Mouse (Mus musculus) forebrain, embryonic 12.5 days (tissue): ENCODE data around the gene Mt3. TPM values are rescaled to one million over a fixed set of nuclear protein-coding genes. Genes with fewer than 3 reads are reported as not detected.

Experiments used
- ATAC-seq: fragments of 200-750 bp; cut with Nextera tagmentation; 2 replicates; pipeline ENCODE4 v1.8.0; 2017; ENCODE audit warnings: moderate TSS enrichment; ENCODE audit not compliant: low FRiP score
- H3K27ac ChIP-seq: fragments of 300-500 bp; sonication (generic); 2 replicates; pipeline ENCODE4 v1.5.1; 2016; ENCODE audit warnings: mild to moderate bottlenecking
- H3K27me3 ChIP-seq: fragments of 300-500 bp; sonication (generic); 2 replicates; pipeline ENCODE4 v1.6.1; 2016; ENCODE audit warnings: mild to moderate bottlenecking
- H3K36me3 ChIP-seq: fragments of 300-500 bp; sonication (generic); replicated peaks from 2 replicates; pipeline ENCODE4 v1.6.1; 2016; ENCODE audit warnings: mild to moderate bottlenecking
- H3K4me1 ChIP-seq: fragments of 300-500 bp; sonication (generic); 2 replicates; pipeline ENCODE4 v1.6.1; 2016
- H3K4me2 ChIP-seq: fragments of 300-500 bp; sonication (generic); 2 replicates; pipeline ENCODE4 v1.6.1; 2016; ENCODE audit warnings: mild to moderate bottlenecking, moderate library complexity
- H3K4me3 ChIP-seq: fragments of 300-500 bp; sonication (generic); replicated peaks from 2 replicates; pipeline ENCODE4 v1.5.1; 2016; ENCODE audit warnings: mild to moderate bottlenecking
- H3K9ac ChIP-seq: fragments of 300-500 bp; sonication (generic); 2 replicates; pipeline ENCODE4 v1.6.1; 2016; ENCODE audit warnings: mild to moderate bottlenecking
- H3K9me3 ChIP-seq: fragments of 300-500 bp; sonication (generic); 2 replicates; pipeline ENCODE4 v1.6.1; 2016
- WGBS: fragments of 180-500 bp; shearing (Covaris S2); methylation state at CpG from one replicate; pipeline ENCODE4 v1.1.7; 2016; 5-methylcytosine and 5-hydroxymethylcytosine counted together
- polyA plus RNA-seq: library from polyadenylated mRNA; unstranded; fragments of >200 nt; fragmentation: Nextera tagmentation; extraction: Ambion mirVana; gene quantifications from 2 replicates; pipeline ENCODE4 v1.2.1, GENCODE M21; 2016

Gene Mt3
- polyA plus RNA-seq, 1 experiment from 2014 or later, result 82.2 TPM

DNA sequence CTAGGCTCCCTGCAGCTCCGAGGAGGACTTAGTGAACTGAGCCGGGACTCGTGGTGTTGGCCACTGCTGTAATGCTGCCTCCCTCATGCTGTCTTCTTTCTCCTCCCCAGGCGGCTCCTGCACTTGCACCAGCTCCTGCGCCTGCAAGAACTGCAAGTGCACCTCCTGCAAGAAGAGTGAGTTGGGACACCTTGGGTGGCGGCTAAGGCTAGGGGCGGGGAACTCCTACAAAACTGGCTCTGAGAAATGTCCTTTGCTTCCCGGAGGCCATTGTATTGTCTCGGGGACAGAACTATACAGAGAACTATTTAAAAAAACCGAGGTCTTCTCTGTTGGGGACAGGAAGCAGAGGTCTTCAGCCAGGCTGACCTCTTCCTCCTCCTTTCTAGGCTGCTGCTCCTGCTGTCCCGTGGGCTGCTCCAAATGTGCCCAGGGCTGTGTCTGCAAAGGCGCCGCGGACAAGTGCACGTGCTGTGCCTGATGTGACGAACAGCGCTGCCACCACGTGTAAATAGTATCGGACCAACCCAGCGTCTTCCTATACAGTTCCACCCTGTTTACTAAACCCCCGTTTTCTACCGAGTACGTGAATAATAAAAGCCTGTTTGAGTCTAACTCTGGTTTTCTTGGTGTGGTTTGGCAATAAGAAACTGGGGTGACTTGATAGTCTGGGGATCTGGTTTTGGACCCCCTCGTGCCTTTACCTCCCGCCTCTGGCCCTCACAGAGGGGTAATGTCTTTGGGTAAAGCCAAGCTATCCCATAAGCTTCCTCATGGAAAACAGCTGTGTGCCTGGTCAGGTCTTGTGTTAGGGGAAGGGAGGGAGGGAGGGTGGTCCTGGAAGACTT is 27.5 kb downstream of the Mt3 start:
- no peak for ATAC-seq
- peaks cover 27% of the 10 kb centered on the region for H3K4me1 ChIP-seq
- H3K27me3 ChIP-seq, result peaks cover 96% of the 10 kb centered on the region
- peak overlapping the region; percentile 44 for H3K4me3 ChIP-seq
- H3K27ac ChIP-seq, result no peak overlapping the region
- H3K9me3 ChIP-seq, result no peaks in the 10 kb centered on the region
- H3K9ac ChIP-seq, result peak overlapping the region; percentile 52
- whole genome bisulfite sequencing, result 4% methylated on average over 25 of the region's 25 CpGs
- peak overlapping the region; percentile 75 for H3K4me2 ChIP-seq
- no peaks in the 10 kb centered on the region for H3K36me3 ChIP-seq

DNA sequence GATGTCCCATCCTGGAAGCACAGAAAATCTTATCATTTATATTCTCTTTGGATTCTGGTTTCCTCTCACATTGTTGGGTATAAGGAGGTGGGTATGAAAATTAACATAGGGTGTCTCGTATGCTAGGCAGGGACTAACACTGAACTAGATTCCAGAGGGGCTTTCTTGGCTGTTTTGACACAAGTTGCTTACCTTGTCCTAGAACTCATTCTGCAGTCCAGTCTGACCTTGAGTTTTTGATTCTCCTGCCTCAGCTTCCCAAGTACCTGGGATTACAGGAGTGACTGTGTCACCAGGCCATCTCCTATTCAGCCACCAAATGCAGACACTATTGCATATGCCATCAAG is 28.1 kb downstream of the Mt3 start:
- H3K4me1 ChIP-seq, result peaks cover 27% of the 10 kb centered on the region
- H3K27me3 ChIP-seq, result peaks cover 95% of the 10 kb centered on the region
- WGBS, result 70% methylated on average over 1 of the region's 1 CpGs
- no peaks in the 10 kb centered on the region for H3K36me3 ChIP-seq
- ATAC-seq, result no peak
- H3K4me3 ChIP-seq, result peak overlapping the region; percentile 44; the same call in 1 of the 2 replicates
- H3K9ac ChIP-seq, result no peak overlapping the region
- peak overlapping the region; percentile 75; the same call in 1 of the 2 replicates for H3K4me2 ChIP-seq
- H3K27ac ChIP-seq, result no peak overlapping the region
- H3K9me3 ChIP-seq, result no peaks in the 10 kb centered on the region

DNA sequence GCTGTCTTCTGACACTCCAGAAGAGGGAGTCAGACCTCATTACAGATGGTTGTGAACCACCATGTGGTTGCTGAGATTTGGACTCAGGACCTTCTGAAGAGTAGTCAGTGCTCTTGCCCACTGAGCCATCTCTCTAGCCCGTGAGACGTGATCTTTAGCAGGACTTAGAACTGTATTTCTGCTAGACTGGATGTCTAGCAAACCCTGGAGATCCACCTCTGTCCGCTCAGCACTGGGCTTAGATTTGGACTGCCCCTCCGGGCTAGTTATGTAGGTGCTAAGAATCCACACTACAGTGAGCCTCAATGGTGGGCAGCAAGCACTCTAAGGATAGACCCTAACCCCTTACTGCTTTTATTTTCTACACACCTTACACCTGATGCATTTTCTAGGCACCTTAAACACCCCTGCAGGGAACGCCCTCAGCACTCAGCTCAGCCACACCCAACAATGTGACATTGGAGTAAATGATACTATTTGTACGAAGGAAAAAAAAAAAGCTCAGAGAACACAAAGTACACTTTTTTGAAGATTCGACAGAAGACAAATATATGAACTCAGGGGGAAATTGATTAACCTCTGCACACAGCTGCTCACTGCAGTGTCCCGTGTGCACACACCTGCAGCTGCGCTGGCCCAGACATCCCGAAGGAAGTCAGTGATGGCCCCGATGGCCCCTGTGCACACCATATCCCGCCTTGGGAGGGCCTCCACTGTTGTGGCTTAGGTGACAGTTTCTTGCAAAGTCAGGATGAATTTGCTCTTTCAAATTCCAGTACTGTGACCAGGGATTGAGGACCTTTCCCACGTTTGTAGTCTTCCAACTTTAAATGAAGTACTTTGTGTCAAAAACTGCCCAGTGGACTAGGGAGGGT is 29.9 kb downstream of the Mt3 start:
- H3K27me3 ChIP-seq, result peaks cover 95% of the 10 kb centered on the region
- 63% methylated on average over 13 of the region's 13 CpGs for WGBS
- no peaks in the 10 kb centered on the region for H3K9me3 ChIP-seq
- H3K9ac ChIP-seq, result no peak overlapping the region
- no peaks in the 10 kb centered on the region for H3K36me3 ChIP-seq
- no peak overlapping the region for H3K27ac ChIP-seq
- H3K4me3 ChIP-seq, result no peak overlapping the region; the same call in 1 of the 2 replicates
- H3K4me2 ChIP-seq, result peak overlapping the region; percentile 43
- no peak for ATAC-seq
- H3K4me1 ChIP-seq, result peaks cover 38% of the 10 kb centered on the region

DNA sequence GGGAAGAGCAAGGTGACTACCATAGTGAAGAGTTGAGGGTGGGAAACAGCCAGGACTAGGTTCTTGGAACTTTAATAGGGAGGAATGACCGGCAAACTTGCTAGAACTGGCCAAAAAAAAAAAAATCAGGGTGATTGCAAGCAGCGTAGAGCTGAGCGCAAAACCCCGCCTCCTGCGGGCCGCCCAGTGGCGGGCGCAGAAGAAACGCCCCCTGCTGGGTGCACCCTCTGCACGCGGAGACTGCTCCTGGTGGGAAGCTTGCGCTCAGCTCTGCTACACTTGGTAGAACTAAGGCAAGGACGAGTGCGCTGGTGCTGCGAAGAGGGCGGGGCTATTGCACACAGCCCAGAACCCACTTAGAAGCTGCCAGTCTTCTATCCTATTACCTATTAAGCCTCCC is 30.7 kb downstream of the Mt3 start:
- no peaks in the 10 kb centered on the region for H3K36me3 ChIP-seq
- no peak overlapping the region for H3K9ac ChIP-seq
- no peaks in the 10 kb centered on the region for H3K9me3 ChIP-seq
- no peak overlapping the region for H3K27ac ChIP-seq
- H3K4me3 ChIP-seq, result peak overlapping the region; percentile 24
- H3K4me1 ChIP-seq, result peaks cover 43% of the 10 kb centered on the region
- H3K4me2 ChIP-seq, result peak overlapping the region; percentile 43
- 1% methylated on average over 16 of the region's 16 CpGs for WGBS
- H3K27me3 ChIP-seq, result peaks cover 96% of the 10 kb centered on the region
- peak; percentile 72 for ATAC-seq

DNA sequence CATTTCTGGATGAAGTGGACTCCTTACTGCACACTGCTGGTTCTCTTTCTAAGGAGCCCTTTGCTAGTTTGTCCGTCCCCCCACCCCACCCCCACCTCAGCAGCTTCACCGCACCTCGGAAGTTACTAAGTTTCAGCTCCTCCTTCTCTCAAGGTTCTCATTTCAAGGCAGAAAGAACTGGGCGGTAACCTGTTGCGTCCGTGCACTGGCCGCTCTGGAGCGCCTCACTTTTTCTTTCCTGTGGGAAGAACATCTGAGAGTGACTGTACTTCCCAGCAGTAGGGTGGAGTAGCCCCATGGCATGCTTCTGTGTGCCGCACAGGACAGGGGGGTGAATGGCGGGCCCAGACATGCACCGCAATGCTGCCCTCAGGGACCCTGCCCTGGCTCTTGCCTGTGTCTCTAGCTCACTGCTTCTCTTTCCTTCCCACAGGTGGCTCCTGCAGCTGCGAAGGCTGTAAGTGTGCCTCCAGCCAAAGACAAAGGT is 32.0 kb downstream of the Mt3 start:
- no peak overlapping the region for H3K27ac ChIP-seq
- no peaks in the 10 kb centered on the region for H3K36me3 ChIP-seq
- no peak for ATAC-seq
- H3K9ac ChIP-seq, result no peak overlapping the region
- peaks cover 87% of the 10 kb centered on the region for H3K27me3 ChIP-seq
- peaks cover 34% of the 10 kb centered on the region for H3K4me1 ChIP-seq
- H3K4me2 ChIP-seq, result no peak overlapping the region
- no peaks in the 10 kb centered on the region for H3K9me3 ChIP-seq
- WGBS, result 17% methylated on average over 12 of the region's 12 CpGs
- H3K4me3 ChIP-seq, result no peak overlapping the region

DNA sequence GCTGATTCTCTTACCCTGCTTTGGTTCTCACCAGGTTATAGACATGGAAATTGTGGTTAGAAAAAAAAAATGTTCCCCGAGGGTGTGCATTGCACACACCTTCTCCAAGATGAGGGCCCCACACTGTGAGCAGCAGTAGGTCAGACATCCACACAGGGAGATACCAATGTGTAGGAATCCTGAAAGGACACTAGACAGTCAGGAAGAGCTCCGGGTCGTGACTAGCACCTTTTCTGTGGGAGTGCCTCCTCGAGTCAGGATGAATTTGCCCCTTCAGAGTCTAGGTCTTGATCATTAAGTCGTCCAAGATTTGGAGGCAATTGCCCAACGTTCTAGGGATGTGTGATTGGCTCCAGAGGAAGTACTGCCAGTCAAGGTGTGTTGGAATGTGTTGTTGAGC is 33.4 kb downstream of the Mt3 start:
- H3K4me2 ChIP-seq, result no peak overlapping the region
- no peaks in the 10 kb centered on the region for H3K9me3 ChIP-seq
- H3K27me3 ChIP-seq, result peaks cover 74% of the 10 kb centered on the region
- WGBS, result 75% methylated on average over 6 of the region's 6 CpGs
- H3K9ac ChIP-seq, result no peak overlapping the region
- H3K4me3 ChIP-seq, result no peak overlapping the region
- H3K36me3 ChIP-seq, result no peaks in the 10 kb centered on the region
- no peak for ATAC-seq
- H3K4me1 ChIP-seq, result peaks cover 26% of the 10 kb centered on the region
- no peak overlapping the region for H3K27ac ChIP-seq

DNA sequence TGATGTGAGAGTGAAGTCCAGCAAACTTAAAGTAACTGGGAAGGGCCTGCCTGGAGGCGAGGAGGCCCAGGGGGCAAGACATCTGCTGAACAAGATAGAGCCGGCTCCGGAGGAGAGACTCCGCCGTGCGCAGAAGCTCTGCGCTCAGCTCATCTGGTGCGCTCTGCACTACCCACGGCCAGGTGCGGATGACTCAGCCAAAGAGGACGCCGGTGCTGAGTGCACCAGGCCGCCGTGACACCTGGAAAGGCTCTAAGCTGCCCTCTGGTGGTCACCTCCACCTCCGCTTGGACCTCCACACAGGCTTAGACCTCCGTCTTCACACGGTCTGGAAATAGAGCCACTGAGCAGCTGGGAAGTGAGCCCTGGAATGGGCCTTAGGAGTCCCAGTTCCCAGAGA is 34.1 kb downstream of the Mt3 start:
- Histone ChIP-seq H3K27me3 (peaks cover 69% of the 10 kb centered on the region), H3K27ac (no peak overlapping the region), H3K36me3 (no peaks in the 10 kb centered on the region), H3K9ac (no peak overlapping the region), H3K4me1 (peaks cover 33% of the 10 kb centered on the region), H3K4me2 (peak overlapping the region; percentile 24; the same call in 1 of the 2 replicates), H3K9me3 (no peaks in the 10 kb centered on the region), H3K4me3 (peak overlapping the region; percentile 11; the same call in 1 of the 2 replicates)
- WGBS, result 4% methylated on average over 17 of the region's 17 CpGs
- ATAC-seq, result peak; percentile 33; the same call in 1 of the 2 replicates

DNA sequence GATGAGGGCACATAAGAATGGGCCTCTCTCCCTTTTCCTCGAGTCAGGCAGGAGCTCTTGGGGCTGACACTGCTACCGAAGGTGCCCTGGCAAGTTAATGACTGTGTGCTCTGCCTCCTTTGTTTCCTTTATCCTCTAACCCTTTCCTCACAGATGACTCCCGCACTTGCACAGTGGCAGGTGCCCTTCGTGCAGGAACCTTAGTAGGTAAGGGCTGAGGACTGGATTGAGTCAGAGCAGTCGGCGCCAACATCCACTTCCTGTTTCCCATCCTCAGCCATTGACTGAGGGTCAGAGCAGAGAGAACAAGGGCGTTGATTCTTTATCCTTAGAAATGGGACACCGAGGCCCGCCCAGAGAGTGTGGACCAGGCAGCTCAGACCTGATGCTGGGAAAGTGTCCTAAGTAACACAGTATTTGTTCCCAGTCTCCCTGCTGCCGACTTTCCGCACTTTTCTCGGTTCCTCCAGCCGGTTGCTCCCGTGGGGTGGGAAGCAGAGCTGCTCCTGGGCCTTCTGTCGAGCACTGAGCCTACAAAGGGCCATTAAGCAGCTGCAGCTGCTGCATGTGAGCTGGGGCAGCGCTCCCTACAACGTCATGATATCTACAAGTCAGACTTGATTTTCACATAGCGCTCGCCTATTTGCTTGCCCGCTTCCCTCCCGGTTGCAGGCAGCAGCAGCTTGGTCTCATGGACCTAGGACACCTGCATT is 35.0 kb downstream of the Mt3 start:
- Histone ChIP-seq H3K9me3 (no peaks in the 10 kb centered on the region), H3K36me3 (no peaks in the 10 kb centered on the region), H3K27me3 (peaks cover 60% of the 10 kb centered on the region), H3K4me3 (no peak overlapping the region), H3K27ac (no peak overlapping the region), H3K9ac (no peak overlapping the region), H3K4me1 (peaks cover 33% of the 10 kb centered on the region), H3K4me2 (no peak overlapping the region)
- ATAC-seq, result no peak
- WGBS, result 32% methylated on average over 21 of the region's 21 CpGs

DNA sequence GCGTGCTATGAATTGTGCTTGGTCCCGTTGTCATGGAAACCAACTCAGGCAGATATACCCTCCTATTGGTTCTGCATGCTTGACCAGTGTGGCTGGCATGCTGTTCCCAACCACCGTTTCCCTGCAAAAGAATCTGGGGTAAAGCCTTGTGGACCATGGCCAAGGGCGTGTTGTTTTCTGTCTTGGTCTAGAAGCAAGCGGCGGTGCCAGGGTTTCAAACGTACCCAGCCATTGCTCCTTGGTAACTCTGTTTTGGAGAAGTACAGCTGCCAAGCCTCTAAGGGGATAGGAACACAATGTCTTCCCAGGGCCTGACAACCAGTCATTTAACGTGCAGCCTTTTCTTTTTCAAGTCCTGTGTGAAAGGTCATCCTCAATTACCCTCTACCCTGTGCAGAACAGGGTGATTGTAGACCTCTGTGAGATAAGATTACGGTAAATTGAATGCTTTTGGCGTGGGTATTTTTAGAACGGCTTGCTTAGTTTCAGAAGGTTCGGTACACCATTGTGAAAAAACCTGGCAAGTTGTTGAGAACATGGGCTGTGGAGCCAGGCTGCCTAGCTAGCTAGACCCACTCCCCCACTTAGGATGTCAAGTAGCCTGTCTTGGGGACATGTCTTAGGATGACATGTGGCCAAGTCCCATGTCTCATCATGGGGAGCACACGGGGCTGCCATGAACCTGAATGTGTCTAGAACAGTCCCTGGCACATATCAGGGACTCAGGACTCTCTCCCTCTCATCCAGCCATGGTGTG is 37.0 kb downstream of the Mt3 start:
- Histone ChIP-seq H3K27me3 (peaks cover 40% of the 10 kb centered on the region), H3K27ac (no peak overlapping the region), H3K4me1 (peaks cover 24% of the 10 kb centered on the region), H3K9me3 (no peaks in the 10 kb centered on the region), H3K36me3 (no peaks in the 10 kb centered on the region), H3K4me2 (no peak overlapping the region), H3K9ac (no peak overlapping the region), H3K4me3 (no peak overlapping the region)
- WGBS, result 78% methylated on average over 13 of the region's 13 CpGs
- ATAC-seq, result no peak

DNA sequence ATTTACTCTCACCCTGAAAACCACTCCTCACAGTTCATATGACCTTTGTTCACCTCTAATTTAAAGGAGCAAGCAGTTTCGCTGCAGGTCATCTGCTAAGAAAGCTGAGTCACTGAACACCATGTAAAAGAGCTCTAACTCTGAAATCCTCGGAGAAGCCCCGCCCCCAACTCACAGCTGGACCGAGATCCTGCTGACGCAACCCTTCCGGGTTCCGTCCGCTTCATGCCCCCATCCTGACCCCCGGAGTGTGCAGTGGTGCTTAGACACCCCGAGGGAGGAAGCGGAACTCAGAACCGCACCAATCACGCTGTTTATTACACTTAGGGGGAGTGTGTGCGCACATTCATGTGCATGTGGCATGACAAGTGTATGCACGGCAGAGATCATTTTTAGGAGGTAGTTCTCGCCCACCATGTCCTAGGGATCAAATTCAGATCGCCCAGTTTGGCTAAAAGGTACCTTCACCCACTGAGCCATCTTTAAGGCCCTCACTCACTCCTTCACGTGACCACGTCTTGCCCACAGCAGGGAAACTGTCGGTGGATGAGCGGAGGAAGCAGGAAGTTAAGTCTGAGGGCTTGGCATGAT is 38.8 kb downstream of the Mt3 start:
- H3K9me3 ChIP-seq, result no peaks in the 10 kb centered on the region
- H3K4me1 ChIP-seq, result peaks cover 24% of the 10 kb centered on the region
- WGBS, result 32% methylated on average over 21 of the region's 21 CpGs
- H3K9ac ChIP-seq, result no peak overlapping the region
- peaks cover 23% of the 10 kb centered on the region for H3K27me3 ChIP-seq
- no peak for ATAC-seq
- no peaks in the 10 kb centered on the region for H3K36me3 ChIP-seq
- no peak overlapping the region for H3K27ac ChIP-seq
- peak overlapping the region; percentile 48 for H3K4me2 ChIP-seq
- peak overlapping the region; percentile 27 for H3K4me3 ChIP-seq

DNA sequence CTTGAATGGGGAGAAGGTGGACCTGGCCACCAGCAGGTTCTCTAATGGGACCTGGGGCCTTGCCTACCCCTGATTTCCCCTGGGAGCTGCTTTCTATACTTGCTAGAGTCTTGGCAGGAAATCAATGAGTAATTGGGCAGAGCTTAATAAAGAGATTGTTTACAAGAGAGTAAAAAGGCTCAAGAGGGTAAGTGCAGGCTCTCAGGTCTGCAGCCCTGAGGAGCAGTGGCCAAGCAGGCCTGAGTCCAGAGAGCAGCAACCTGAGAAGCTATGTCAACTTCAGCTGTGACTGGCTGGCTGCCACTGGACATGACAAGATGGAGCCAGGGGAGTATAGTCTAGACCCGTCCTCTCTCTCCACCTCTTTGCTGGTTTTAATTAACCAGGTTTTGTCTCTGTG is 40.5 kb downstream of the Mt3 start:
- H3K27me3 ChIP-seq, result peaks cover 6% of the 10 kb centered on the region
- no peak overlapping the region for H3K4me2 ChIP-seq
- H3K4me1 ChIP-seq, result 0 out of 2 replicates have a peak, but pooled peaks cover 8% of the 10 kb centered on the region
- no peak overlapping the region for H3K27ac ChIP-seq
- no peaks in the 10 kb centered on the region for H3K36me3 ChIP-seq
- no peak for ATAC-seq
- H3K9me3 ChIP-seq, result no peaks in the 10 kb centered on the region
- no peak overlapping the region for H3K4me3 ChIP-seq
- no peak overlapping the region for H3K9ac ChIP-seq
- 54% methylated on average over 1 of the region's 1 CpGs for WGBS
